Mouse (Mus musculus) liver, postnatal 0 days (tissue): ENCODE measurements around the gene Mettl7b.

Experiments used
- CTCF ChIP-seq: sonication (generic); IDR thresholded peaks from 2 replicates; pipeline ENCODE4 v1.5.1; 2016; ENCODE audit warnings: antibody characterized with exemption, low read depth
- EP300 ChIP-seq: IDR thresholded peaks from 2 replicates; pipeline ENCODE4 v1.6.1; 2016; ENCODE audit warnings: antibody characterized with exemption, low read depth, mild to moderate bottlenecking

GRCm38 (mm10) chr10:128977522-128978114 lies 16.8 kb upstream of the Mettl7b start:
- TF ChIP-seq CTCF: peak; percentile 88
- no peak for TF ChIP-seq EP300
